Mouse (Mus musculus) bone marrow, adult 2 months (tissue): ENCODE data around the gene Pcsk6.

Experiments
- CTCF ChIP-seq: fragments of 200-500 bp; IDR thresholded peaks from 2 replicates; pipeline ENCODE4 v1.5.1; 2011; ENCODE audit warnings: low read length, control low read depth; ENCODE audit not compliant: control insufficient read depth, insufficient read depth
- POLR2A ChIP-seq: fragments of 200-500 bp; IDR thresholded peaks from 2 replicates; pipeline ENCODE4 v1.6.1; 2011; ENCODE audit warnings: low read depth, mild to moderate bottlenecking, control low read depth, low read length, borderline replicate concordance; ENCODE audit not compliant: control insufficient read depth

- TF ChIP-seq CTCF, result no peak
- TF ChIP-seq POLR2A, result no peak
Measured at GRCm38 (mm10) chr7:66008161-66008891, 146.8 kb downstream of the Pcsk6 start.
